Mouse (Mus musculus): ENCODE data around the gene Ifitm2.

The Ifitm2 gene

DNA sequence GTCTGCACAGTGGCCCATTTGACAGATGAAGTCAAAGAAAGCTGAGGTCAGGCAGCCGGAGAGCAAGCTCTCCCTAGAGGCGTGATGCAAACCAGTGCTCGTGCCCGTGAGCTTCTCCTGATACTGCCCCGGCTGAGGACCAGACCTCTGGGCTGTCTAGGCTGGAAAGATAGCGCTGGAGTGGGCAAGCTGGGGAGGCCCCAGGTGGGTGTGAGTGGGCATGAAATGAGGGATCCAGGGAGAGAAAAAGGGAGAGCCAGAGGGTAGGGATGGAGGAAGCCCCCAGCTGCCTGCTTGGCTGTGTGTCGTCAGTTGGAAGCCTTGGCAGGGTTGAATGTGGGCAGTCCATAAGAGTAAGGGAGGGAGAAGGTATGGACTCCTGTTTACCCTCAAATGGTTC is 11.6 kb downstream of the Ifitm2 start:
- in situ Hi-C loops (cut with MboI, MseI), result no loop called here

DNA sequence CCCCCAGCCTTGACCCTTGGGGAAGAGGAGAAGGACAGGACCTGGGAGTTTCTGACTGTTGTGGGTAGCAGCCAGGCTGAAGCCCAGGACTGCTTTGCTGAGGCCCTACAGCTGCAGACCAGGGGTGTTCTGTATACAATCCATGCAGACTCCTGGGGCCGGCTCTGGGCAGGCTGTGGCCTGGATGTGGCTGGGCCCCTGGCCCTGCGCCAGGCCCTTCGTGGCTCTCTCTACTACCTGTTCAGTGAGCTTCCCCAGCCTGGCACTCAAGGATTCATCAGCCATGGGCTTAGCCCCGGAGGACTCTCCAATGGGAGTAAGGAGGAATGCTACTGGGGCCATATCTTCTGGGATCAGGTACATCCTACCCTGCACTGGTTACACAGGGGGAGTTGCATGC is 12.4 kb downstream of the Ifitm2 start:
- in situ Hi-C loops (cut with MboI, MseI), result no loop called here

- in situ Hi-C loops (cut with MboI, MseI), result no loop called here
These were observed 13.0 kb downstream of the Ifitm2 start for GRCm38 (mm10) chr7:140942811-140943210.

DNA sequence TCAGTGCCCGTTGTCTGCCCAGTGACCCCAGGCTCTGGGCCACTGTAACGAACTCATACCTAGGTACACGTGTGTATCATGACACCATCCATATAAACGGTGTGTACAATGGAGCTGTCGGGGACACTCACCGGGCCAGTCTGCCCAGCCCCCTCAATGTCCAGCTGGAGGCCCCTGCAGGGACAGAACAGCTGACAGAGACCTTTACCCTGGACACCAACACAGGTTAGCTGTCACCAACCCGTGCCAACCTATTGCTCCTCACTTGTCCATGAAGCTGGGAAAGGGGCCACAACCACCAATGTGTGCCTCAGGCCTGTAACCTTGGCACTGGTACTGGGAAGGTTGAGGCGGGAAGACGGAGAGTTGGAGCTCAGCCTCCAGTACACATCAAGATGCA is 13.4 kb downstream of the Ifitm2 start:
- in situ Hi-C loops (cut with MboI, MseI), result no loop called here

DNA sequence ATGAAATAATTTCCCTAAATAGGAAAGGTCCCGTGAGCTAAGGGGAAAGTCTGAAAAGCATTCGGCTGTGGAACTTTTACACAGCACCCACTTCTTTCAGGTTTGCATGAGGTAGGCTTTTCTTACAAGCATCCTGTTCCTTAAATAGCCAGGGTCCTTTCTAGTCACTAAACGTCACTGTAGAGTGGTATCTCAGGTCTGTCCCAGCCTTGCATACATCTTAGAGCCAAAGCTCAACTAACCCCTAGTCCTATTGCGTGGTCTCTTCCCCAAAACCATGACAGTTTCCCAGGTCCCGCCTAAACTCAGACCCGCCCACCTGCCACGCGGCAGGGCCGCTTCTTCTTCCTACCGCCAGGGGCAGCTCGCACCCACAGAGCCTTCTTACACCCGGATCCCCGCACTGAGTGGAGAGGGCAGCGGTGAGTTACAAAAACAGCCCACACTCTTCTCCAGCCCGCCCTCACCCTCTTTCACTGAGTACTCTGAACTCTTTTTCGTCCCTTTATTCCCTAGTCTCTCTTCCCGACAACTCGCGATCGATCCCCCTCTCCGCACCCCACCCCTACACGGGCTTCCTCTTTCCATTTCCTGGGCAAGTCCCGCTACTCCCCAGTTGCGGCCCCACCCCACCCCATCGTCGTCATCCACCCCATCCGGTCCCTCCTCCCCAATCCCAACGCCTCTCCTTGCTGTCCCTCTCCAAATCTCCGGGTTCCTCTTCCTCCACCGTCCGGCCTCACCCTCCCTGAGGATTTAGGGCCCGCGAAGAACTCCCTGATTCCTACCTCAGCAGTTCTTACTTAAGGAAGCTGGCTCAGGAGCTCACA is 14.3 kb downstream of the Ifitm2 start, which contains the start of gene Pgghg:
Pgghg (plus strand) TSS at position 170 of the 830 bp plus-strand sequence.
- in situ Hi-C loops (cut with MboI, MseI), result no loop called here

DNA sequence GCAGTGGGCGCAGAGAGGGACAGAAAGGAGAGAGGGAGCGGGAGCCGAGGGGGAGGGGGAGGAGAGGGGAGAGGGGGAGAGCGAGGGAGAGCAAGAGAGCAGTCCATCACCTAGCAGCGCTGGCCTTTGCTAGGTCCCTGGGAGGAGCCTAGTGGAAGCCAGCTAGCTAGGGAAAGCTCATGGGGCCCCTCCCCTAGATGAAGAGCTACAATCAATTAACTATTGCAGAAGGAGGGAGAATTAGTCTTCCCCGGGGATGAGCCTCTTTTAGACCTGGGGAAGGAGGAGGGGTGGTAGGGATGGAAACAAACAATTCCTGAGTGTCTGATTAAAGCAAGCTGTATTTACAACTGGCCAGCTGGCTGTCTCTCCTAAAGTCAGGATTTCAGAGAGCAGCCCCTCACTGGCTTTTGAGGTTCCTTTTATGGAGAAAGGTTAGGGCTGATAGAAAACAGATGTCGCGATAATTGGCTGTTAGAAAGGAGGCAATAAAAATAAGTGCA is 16.1 kb downstream of the Ifitm2 start:
- in situ Hi-C loops (cut with MboI, MseI), result no loop called here

DNA sequence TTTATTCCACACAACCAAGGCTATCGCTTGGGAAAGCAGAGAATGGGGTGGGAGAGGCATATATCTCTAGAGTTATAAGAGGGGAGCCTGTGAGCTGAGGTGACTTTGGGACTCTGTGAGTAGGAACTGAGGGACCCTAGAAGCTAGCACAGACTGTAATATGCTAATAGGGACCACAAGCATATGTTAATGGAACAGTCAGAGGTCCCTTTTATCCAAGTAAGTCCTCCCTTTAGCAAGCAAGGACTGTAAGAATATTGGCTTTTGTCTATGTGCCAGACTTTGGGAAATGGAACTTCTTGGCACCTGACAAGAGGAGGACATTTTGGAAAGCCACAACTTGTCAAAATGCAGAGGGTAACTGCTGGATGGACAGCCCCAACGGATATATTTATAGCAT is 16.9 kb downstream of the Ifitm2 start:
- in situ Hi-C loops (cut with MboI, MseI), result no loop called here

GRCm38 (mm10) chr7:140938436-140938835 is 17.4 kb downstream of the Ifitm2 start:
- in situ Hi-C loops (cut with MboI, MseI), result no loop called here

DNA sequence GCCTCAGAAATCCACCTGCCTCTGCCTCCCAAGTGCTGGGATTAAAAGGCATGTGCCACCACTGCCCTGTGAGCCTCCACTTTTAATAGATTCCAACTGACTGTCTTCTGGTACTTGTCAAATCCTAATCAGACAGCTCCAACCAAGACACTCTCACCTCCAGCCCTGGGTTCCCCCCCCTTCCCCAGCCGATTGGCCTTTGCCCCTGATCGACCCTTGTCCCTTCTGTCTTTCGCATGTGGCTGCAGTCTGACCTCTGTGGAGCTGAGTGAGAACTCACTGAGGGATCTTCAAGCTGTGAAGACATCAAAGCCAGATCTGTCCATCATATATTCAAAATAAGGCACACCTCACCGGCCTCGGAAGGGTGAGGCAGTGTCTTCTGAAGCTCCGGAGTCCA is 28.6 kb downstream of the Ifitm2 start:
- in situ Hi-C loops (cut with MboI, MseI), result no loop called here

DNA sequence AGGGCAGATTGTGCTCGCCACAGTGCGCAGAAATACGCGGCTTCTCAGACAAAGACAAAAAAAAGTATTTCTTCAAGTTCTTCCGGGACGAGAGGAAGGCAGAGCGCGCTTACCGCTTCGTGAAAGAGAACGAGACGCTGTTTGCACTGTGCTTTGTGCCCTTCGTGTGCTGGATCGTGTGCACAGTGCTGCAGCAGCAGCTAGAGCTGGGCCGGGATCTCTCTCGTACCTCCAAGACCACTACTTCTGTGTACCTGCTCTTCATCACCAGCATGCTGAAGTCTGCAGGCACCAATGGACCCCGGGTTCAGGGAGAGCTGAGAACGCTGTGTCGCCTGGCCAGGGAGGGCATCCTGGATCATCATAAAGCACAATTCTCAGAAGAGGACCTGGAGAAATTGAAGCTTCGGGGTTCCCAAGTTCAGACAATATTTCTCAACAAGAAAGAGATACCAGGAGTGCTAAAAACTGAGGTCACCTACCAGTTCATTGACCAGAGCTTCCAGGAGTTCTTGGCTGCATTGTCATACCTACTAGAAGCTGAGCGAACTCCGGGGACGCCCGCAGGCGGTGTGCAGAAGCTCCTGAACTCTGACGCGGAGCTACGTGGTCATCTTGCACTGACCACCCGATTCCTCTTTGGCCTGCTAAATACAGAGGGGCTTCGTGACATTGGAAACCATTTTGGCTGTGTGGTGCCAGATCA is 32.6 kb downstream of the Ifitm2 start:
- in situ Hi-C loops (cut with MboI, MseI), result no loop called here

GRCm38 (mm10) chr7:140922398-140923069 is 33.3 kb downstream of the Ifitm2 start:
- in situ Hi-C loops (cut with MboI, MseI), result no loop called here

DNA sequence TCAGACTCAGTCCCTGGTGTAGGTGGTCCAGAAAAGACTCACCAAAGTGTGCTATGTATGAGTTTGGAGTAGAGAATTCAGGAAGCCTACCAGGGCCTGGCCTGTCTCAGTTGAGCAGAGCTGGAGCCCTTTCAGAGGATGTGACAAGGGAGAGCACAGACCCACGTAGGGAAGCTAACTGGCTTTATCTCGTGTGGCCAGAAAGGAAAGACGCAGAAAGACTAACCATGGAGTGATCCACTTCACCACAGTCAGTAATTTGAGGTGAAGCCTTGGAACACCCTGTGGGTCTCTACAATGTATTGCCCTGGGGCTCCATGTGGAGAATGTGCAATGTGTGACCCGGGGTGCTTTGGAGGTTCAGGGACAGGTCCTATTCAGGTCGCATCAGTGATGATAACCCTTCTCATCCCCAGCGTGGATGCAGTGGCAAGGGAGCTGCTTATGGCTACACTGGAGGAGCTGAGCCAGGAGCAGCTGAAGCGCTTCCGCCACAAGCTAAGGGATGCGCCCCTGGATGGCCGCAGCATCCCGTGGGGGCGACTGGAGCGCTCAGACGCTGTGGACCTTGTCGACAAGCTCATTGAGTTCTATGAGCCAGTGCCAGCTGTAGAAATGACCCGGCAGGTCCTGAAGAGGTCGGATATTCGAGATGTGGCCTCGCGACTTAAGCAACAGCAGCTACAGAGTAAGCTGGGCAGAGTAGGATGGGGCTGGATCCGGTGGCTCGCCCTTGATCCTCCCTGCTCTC is 34.4 kb downstream of the Ifitm2 start:
- in situ Hi-C loops (cut with MboI, MseI), result no loop called here

GRCm38 (mm10) chr7:140920418-140921029 is 35.3 kb downstream of the Ifitm2 start, which contains the start of gene Nlrp6:
Nlrp6 (plus strand) TSS chr7:140920902.
- in situ Hi-C loops (cut with MboI, MseI), result no loop called here

DNA sequence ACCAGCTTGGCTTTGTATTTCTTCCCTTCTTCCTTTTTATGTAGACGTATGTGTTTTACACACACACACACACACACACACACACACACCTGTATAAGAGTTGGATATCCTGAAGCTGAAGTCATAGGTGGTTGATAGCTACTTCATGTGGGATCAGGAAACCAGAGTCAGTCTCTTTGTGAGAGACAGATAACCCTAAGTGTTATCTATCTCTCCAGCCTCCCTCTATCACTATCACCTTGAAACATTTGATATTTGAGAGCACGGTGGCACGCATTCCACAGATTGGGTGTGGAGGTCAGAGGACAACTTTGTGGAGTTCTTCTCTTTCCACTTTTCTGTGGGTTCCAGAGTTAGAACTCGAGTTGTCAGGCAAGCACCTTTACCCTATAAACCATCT is 35.9 kb downstream of the Ifitm2 start:
- in situ Hi-C loops (cut with MboI, MseI), result no loop called here

DNA sequence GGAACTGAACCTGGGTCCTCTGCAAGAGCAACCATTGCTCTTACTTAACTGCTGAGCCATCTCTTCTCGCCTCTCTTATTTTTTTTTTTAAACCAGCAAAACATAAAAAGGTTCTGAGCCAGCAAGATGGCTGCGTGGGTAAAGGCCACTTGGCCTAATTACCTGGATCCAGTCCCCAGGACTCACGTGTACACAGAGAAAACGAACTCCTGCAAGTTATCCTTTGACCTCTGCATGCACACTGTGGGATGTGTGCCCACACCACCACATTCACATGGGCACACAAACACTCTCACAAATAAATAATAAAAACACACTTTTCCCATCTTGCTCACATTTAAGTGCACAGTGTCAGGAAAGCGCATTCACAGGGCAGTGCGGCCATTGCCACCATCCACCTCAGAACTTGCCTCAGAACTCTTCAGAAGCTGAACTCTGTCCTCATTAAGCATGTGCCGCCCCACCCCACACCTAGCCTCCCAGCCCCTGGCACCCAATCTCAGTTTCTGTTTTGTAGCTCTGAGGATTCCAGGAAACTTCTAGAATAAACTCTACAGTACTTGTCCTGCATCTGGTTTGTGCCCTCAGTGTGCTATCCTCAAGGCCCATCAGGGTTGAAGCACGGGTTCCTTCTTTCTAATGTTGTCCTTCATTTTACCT is 41.6 kb downstream of the Ifitm2 start:
- in situ Hi-C loops (cut with MboI, MseI), result no loop called here

DNA sequence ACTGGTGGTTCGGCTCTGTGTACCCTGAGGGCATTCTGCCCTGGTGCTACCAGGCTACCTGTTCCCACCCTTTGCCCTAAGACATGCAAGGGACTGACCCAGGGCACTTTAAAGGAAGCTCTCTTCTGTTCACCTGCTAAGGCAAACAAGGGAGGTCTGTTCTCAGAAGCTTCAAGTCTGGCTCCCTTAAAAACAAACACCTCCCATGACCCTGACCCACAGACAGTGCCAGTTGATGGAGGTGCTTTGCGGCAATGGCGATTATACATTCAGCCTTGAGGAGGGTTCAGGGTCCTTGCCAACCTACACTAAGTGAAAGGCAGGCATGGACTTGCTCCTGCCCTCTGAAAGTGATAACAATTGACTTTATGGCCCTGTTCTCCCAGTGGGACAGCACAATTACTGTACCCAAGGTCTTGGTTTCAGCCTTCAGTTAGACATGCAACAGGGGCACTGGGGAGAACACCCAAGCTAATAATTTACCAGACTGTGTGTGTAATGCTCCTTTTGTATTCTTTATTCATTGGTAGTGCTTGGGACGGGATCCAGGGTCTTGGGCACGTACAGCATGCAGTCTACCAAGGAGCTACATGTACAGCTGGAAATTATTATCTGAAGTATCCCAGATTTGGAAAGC is 42.8 kb downstream of the Ifitm2 start:
- in situ Hi-C loops (cut with MboI, MseI), result no loop called here

DNA sequence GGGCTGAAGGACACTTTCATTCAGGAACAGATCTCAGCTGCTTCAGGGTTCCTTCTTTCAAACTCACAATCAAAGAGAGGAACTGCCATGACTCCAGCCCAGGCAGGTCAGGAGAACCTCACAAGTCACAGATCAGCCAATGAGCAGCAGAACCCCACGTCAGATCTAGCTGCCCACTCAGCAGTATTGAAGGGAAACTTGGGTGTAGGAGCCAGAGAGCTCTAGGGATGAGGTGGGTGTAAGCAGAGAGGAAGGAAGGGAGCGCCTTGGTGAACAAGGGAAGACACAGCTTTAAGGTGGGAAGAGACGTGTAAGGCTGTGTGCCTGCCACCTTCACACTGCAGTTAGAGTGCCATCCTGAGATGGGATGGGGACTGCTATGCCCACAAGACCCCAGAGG is 43.5 kb downstream of the Ifitm2 start:
- in situ Hi-C loops (cut with MboI, MseI), result no loop called here

- in situ Hi-C loops (cut with MboI, MseI), result no loop called here
These were observed 47.1 kb downstream of the Ifitm2 start for GRCm38 (mm10) chr7:140908634-140909107.

DNA sequence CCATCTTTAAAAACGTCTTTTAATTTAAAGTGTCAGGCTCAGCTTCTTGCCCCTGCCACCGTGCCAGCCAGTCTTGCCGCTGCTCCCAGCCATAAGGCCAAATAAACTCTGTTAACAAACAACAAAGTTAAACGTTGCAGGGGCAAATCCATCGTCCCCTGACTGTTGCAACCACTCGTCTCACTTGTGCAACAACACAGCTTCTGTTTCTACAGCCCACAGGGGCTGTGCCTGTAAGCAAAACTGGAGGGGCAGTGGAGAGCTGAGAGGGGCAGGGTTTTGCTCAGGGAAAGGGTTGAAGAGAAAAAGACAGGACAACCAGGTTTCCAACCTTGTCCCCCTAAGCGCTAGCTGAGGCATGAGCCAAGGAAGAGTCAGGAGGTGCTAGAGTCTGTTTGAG is 47.6 kb downstream of the Ifitm2 start:
- in situ Hi-C loops (cut with MboI, MseI), result no loop called here

DNA sequence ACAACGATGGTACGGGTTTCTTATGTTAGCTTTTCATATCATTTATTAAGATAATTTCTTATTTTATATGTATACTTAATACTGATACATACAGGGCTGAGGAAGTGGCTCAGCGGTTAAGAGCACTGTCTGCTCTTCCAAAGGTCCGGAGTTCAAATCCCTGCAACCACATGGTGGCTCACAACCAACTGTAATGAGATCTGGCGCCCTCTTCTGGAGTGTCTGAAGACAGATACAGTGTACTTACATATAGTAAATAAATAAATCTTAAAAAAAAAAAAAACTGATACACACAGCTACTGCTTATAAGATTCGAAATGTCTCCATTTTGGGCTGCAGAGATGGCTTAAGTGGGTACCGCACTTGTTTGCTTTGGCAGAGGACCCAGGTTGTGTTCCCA is 48.1 kb downstream of the Ifitm2 start:
- in situ Hi-C loops (cut with MboI, MseI), result no loop called here

Measured in T-helper 17 cell (primary cell).